Mouse (Mus musculus): Measurements from ENCODE around the gene Jph4. TPM values are rescaled to one million over a fixed set of nuclear protein-coding genes. Genes with fewer than 3 reads are reported as not detected.
A peak's percentile ranks its signal among the peaks of the same experiment; 100 is the strongest.

Jph4 gene
- polyA plus RNA-seq, 1 experiment: 0.33 TPM

- no peaks in the 10 kb centered on the region for H3K36me3 ChIP-seq (ENCODE audit: control insufficient read depth, insufficient read depth, low read length)
- H3K27me3 ChIP-seq (ENCODE audit: control insufficient read depth, insufficient read depth, low read length): peaks cover 25% of the 10 kb centered on the region
- TF ChIP-seq POLR2A (IDR thresholded peaks at IDR 0.05; ENCODE audit: low read depth, low read length) (no peak), CTCF (IDR thresholded peaks at IDR 0.05; ENCODE audit: extremely low read depth, insufficient read depth, insufficient read length, insufficient replicate concordance) (no peak)
- no peak overlapping the region for H3K27ac ChIP-seq (ENCODE audit: insufficient read depth, low read length)
- H3K4me1 ChIP-seq (ENCODE audit: control insufficient read depth, insufficient read depth, insufficient read length): peaks cover 14% of the 10 kb centered on the region
- no peak overlapping the region for H3K4me3 ChIP-seq (ENCODE audit: extremely low read depth, insufficient read depth, insufficient read length)
- no peak for DNase-seq (ENCODE audit: low read depth in 1 of 2, low spot score in 2 of 2)
- WGBS: 81% methylated on average over 2 of the region's 2 CpGs
These were observed 5.0 kb downstream of the Jph4 start for GRCm38 (mm10) chr14:55111720-55112119.

DNA sequence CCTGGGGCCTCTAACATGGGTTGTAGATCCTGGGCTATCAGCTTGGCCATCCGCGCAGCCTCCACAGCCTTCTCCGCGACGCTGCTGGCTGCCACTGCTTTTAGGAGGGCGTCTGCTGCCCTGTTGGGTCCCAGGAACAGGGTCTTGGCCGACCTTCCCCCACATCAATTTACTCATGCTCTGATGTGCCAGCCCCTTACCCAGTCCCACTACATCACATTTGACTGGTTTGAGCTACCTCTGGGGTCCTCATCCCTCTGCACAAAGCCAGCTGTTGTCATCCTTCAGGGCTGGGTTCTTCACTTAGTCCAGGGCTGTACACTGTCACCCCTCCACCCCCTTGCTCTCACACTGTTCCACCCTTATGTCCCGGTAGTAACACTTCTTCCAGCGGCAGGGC lies 6.7 kb downstream of the Jph4 start:
- 67% methylated on average over 9 of the region's 9 CpGs for WGBS
- Histone ChIP-seq H3K4me1 (ENCODE audit: control insufficient read depth, insufficient read depth, insufficient read length) (peaks cover 10% of the 10 kb centered on the region), H3K4me3 (ENCODE audit: extremely low read depth, insufficient read depth, insufficient read length) (no peak overlapping the region), H3K27me3 (ENCODE audit: control insufficient read depth, insufficient read depth, low read length) (peaks cover 16% of the 10 kb centered on the region), H3K36me3 (ENCODE audit: control insufficient read depth, insufficient read depth, low read length) (no peaks in the 10 kb centered on the region), H3K27ac (ENCODE audit: insufficient read depth, low read length) (no peak overlapping the region)
- TF ChIP-seq POLR2A (IDR thresholded peaks at IDR 0.05; ENCODE audit: low read depth, low read length) (no peak), CTCF (IDR thresholded peaks at IDR 0.05; ENCODE audit: extremely low read depth, insufficient read depth, insufficient read length, insufficient replicate concordance) (no peak)
- DNase-seq (ENCODE audit: low read depth in 1 of 2, low spot score in 2 of 2): no peak

DNA sequence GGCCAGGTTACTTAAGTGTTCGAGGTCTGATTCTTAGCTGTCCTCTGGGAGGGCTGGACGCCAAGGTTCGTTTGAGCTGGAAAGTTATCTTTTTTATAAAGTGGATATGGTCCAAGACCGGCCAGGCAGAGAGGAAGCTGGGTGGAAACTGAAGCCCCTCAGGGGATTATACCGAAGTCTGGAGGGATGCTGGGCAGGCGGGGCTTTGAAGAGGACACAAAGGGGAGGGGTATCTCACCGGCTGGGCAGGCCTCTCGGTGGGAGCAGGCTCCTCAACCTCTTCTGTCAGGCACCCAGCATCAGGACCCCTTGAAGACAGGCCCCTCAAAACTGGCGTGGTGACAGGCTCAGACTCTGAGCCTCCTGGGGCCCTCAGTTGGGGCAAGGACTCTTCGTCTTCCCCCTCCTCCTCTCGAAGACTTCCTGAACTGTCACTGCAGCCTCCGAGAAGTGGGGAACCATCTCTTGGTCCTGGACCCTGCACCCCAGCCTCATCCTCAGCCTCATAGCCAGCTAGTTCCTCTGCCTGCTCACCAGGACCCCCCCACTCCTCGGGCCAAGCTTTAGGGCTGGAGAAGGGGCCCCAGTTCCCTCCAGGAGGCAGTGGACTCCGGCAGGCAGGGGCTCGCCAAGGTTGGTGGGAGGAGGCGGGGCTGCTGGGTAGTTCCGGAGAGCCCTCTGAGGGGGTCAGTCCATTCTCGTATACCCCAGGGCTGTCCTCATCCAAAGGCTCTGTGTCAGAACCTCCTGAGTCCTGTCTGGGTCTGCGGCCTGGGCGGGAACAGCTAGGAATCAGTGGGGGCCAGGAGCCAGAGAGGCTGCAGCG lies 7.5 kb downstream of the Jph4 start:
- peaks cover 3% of the 10 kb centered on the region; the same call in 1 of the 2 replicates for H3K4me1 ChIP-seq (ENCODE audit: control insufficient read depth, insufficient read depth, insufficient read length)
- H3K36me3 ChIP-seq (ENCODE audit: control insufficient read depth, insufficient read depth, low read length): no peaks in the 10 kb centered on the region; the same call in 1 of the 2 replicates
- WGBS: 27% methylated on average over 21 of the region's 21 CpGs
- no peak overlapping the region for H3K4me3 ChIP-seq (ENCODE audit: extremely low read depth, insufficient read depth, insufficient read length)
- DNase-seq (ENCODE audit: low read depth in 1 of 2, low spot score in 2 of 2): no peak
- H3K27me3 ChIP-seq (ENCODE audit: control insufficient read depth, insufficient read depth, low read length): peaks cover 9% of the 10 kb centered on the region; the same call in 1 of the 2 replicates
- no peak for TF ChIP-seq POLR2A (IDR thresholded peaks at IDR 0.05; ENCODE audit: low read depth, low read length)
- TF ChIP-seq CTCF (IDR thresholded peaks at IDR 0.05; ENCODE audit: extremely low read depth, insufficient read depth, insufficient read length, insufficient replicate concordance): no peak
- H3K27ac ChIP-seq (ENCODE audit: insufficient read depth, low read length): no peak overlapping the region

- H3K27me3 ChIP-seq (ENCODE audit: control insufficient read depth, insufficient read depth, low read length): peaks cover 2% of the 10 kb centered on the region; the same call in 1 of the 2 replicates
- peaks cover 3% of the 10 kb centered on the region; the same call in 1 of the 2 replicates for H3K36me3 ChIP-seq (ENCODE audit: control insufficient read depth, insufficient read depth, low read length)
- WGBS: 65% methylated on average over 9 of the region's 9 CpGs
- no peaks in the 10 kb centered on the region for H3K4me1 ChIP-seq (ENCODE audit: control insufficient read depth, insufficient read depth, insufficient read length)
- TF ChIP-seq POLR2A (IDR thresholded peaks at IDR 0.05; ENCODE audit: low read depth, low read length) (no peak), CTCF (IDR thresholded peaks at IDR 0.05; ENCODE audit: extremely low read depth, insufficient read depth, insufficient read length, insufficient replicate concordance) (no peak)
- no peak overlapping the region for H3K27ac ChIP-seq (ENCODE audit: insufficient read depth, low read length)
- no peak overlapping the region for H3K4me3 ChIP-seq (ENCODE audit: extremely low read depth, insufficient read depth, insufficient read length)
- no peak for DNase-seq (ENCODE audit: low read depth in 1 of 2, low spot score in 2 of 2)
These were observed 8.4 kb downstream of the Jph4 start for GRCm38 (mm10) chr14:55108202-55108870.

DNA sequence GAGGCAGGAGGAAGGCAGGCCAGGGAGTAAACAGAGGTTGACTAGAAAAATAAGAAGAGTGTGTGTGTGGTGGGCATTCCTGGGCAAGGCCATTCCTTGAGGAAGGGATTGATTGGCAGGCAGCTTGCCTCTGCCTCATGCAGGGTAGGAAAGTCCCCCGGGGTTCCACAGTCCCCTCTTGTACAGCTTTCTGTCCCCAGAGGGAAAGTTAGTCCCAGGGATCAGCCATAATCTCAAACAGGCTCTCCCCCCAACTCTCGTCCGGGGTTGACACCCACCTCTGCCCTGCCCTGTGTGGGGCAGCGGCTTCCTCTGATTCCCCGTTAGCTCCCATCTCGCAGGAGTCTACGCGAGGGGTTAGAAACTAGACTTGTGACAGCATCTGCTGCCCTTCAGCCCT lies 9.7 kb downstream of the Jph4 start:
- no peak for DNase-seq (ENCODE audit: low read depth in 1 of 2, low spot score in 2 of 2)
- Histone ChIP-seq H3K4me1 (ENCODE audit: control insufficient read depth, insufficient read depth, insufficient read length) (no peaks in the 10 kb centered on the region), H3K36me3 (ENCODE audit: control insufficient read depth, insufficient read depth, low read length) (peaks cover 11% of the 10 kb centered on the region), H3K4me3 (ENCODE audit: extremely low read depth, insufficient read depth, insufficient read length) (no peak overlapping the region), H3K27me3 (ENCODE audit: control insufficient read depth, insufficient read depth, low read length) (peaks cover 2% of the 10 kb centered on the region; the same call in 1 of the 2 replicates), H3K27ac (ENCODE audit: insufficient read depth, low read length) (no peak overlapping the region)
- TF ChIP-seq CTCF (IDR thresholded peaks at IDR 0.05; ENCODE audit: extremely low read depth, insufficient read depth, insufficient read length, insufficient replicate concordance) (no peak), POLR2A (IDR thresholded peaks at IDR 0.05; ENCODE audit: low read depth, low read length) (no peak)
- 86% methylated on average over 8 of the region's 8 CpGs for WGBS

- H3K27me3 ChIP-seq (ENCODE audit: control insufficient read depth, insufficient read depth, low read length): no peaks in the 10 kb centered on the region
- 2% methylated on average over 39 of the region's 39 CpGs for WGBS
- DNase-seq (ENCODE audit: low read depth in 1 of 2, low spot score in 2 of 2): peak; percentile 70 to 84
- H3K36me3 ChIP-seq (ENCODE audit: control insufficient read depth, insufficient read depth, low read length): peaks cover 12% of the 10 kb centered on the region
- H3K27ac ChIP-seq (ENCODE audit: insufficient read depth, low read length): peak within 1 kb of the TSS; percentile 68
- TF ChIP-seq CTCF (IDR thresholded peaks at IDR 0.05; ENCODE audit: extremely low read depth, insufficient read depth, insufficient read length, insufficient replicate concordance) (no peak), POLR2A (IDR thresholded peaks at IDR 0.05; ENCODE audit: low read depth, low read length) (peak; percentile 66; the same call in 1 of the 2 replicates)
- no peaks in the 10 kb centered on the region for H3K4me1 ChIP-seq (ENCODE audit: control insufficient read depth, insufficient read depth, insufficient read length)
- H3K4me3 ChIP-seq (ENCODE audit: extremely low read depth, insufficient read depth, insufficient read length): peak within 1 kb of the TSS; percentile 65
These were observed 10.6 kb downstream of the Jph4 start, which contains the start of gene Ap1g2 for GRCm38 (mm10) chr14:55105836-55106809. Gene Ap1g2 (minus strand): TSS chr14:55106593.

Data from spleen, adult 2 months (tissue).